Mouse (Mus musculus): ENCODE measurements around the gene Cyp39a1. TPM values are rescaled to one million over a fixed set of nuclear protein-coding genes. Genes with fewer than 3 reads are reported as not detected.

Gene Cyp39a1
- polyA plus RNA-seq, 1 experiment, result 1.7 TPM

GRCm38 (mm10) chr17:43644375-43644774 lies 22.9 kb upstream of the Cyp39a1 start:
- Histone ChIP-seq H3K79me2 (ENCODE audit: control insufficient read depth, insufficient read depth) (no peaks in the 10 kb centered on the region), H3K27me3 (ENCODE audit: control insufficient read depth, insufficient read depth, insufficient read length) (no peaks in the 10 kb centered on the region), H3K4me2 (ENCODE audit: low read depth) (no peak overlapping the region), H3K36me3 (ENCODE audit: control insufficient read depth, insufficient read depth) (no peaks in the 10 kb centered on the region), H3K4me3 (no peak overlapping the region), H3ac (ENCODE audit: control insufficient read depth, insufficient read length) (no peak overlapping the region)
- no peak for TF ChIP-seq USF1 (IDR thresholded peaks at IDR 0.05; ENCODE audit: low read depth)
- peak; percentile 80 for TF ChIP-seq CEBPB (IDR thresholded peaks at IDR 0.05; ENCODE audit: insufficient read depth, poor library complexity, severe bottlenecking)
- TF ChIP-seq REST (IDR thresholded peaks at IDR 0.05; ENCODE audit: insufficient read depth, insufficient read length), result no peak

- no peak overlapping the region for H3K4me2 ChIP-seq (ENCODE audit: low read depth)
- no peaks in the 10 kb centered on the region for H3K36me3 ChIP-seq (ENCODE audit: control insufficient read depth, insufficient read depth)
Measured at GRCm38 (mm10) chr17:43645136-43645535, 22.1 kb upstream of the Cyp39a1 start.

GRCm38 (mm10) chr17:43646925-43647324 lies 20.3 kb upstream of the Cyp39a1 start:
- H3K27me3 ChIP-seq (ENCODE audit: control insufficient read depth, insufficient read depth, insufficient read length), result no peaks in the 10 kb centered on the region
- H3K79me2 ChIP-seq (ENCODE audit: control insufficient read depth, insufficient read depth), result no peaks in the 10 kb centered on the region
- no peak overlapping the region for H3K4me2 ChIP-seq (ENCODE audit: low read depth)
- no peaks in the 10 kb centered on the region for H3K36me3 ChIP-seq (ENCODE audit: control insufficient read depth, insufficient read depth)
- no peak overlapping the region for H3K4me3 ChIP-seq
- TF ChIP-seq POLR2A (IDR thresholded peaks at IDR 0.05; ENCODE audit: insufficient read length, low read depth) (no peak), POLR2AphosphoS2 (IDR thresholded peaks at IDR 0.05; ENCODE audit: insufficient read length, low read depth) (no peak), MYOG (IDR thresholded peaks at IDR 0.05; ENCODE audit: control insufficient read depth in 1 of 3, insufficient read depth in 1 of 3, insufficient read length in 2 of 3, low read depth in 2 of 3) (no peak), MAX (IDR thresholded peaks at IDR 0.05; ENCODE audit: low read depth) (no peak), CEBPB (IDR thresholded peaks at IDR 0.05; ENCODE audit: insufficient read depth, poor library complexity, severe bottlenecking) (no peak), USF1 (IDR thresholded peaks at IDR 0.05; ENCODE audit: low read depth) (no peak), TCF3 (IDR thresholded peaks at IDR 0.05; ENCODE audit: insufficient read length, low read depth) (no peak), SRF (IDR thresholded peaks at IDR 0.05; ENCODE audit: control insufficient read depth, insufficient read length, low read depth) (no peak)
- no peak overlapping the region for H3ac ChIP-seq (ENCODE audit: control insufficient read depth, insufficient read length)

More at GRCm38 (mm10) chr17:43645136-43645535, 22.1 kb upstream of the Cyp39a1 start:
- H3K4me3 ChIP-seq, result no peak overlapping the region
- TF ChIP-seq MAX (IDR thresholded peaks at IDR 0.05; ENCODE audit: low read depth), result no peak
- no peak for TF ChIP-seq REST (IDR thresholded peaks at IDR 0.05; ENCODE audit: insufficient read depth, insufficient read length)
- peak in 1 of 3 experiments; percentile 35 for TF ChIP-seq MYOG (IDR thresholded peaks at IDR 0.05; ENCODE audit: control insufficient read depth in 1 of 3, insufficient read depth in 1 of 3, insufficient read length in 2 of 3, low read depth in 2 of 3)
- TF ChIP-seq MYOD1 (IDR thresholded peaks at IDR 0.05; ENCODE audit: control insufficient read depth in 1 of 3, insufficient read length in 2 of 3, low read depth in 2 of 3), result peak in 2 of 3 experiments; percentile 26 to 32
- no peak for TF ChIP-seq TCF3 (IDR thresholded peaks at IDR 0.05; ENCODE audit: insufficient read length, low read depth)
- TF ChIP-seq E2F4 (IDR thresholded peaks at IDR 0.05; ENCODE audit: insufficient read depth), result no peak
- no peaks in the 10 kb centered on the region for H3K27me3 ChIP-seq (ENCODE audit: control insufficient read depth, insufficient read depth, insufficient read length)
- no peak overlapping the region for H3ac ChIP-seq (ENCODE audit: control insufficient read depth, insufficient read length)
- H3K79me2 ChIP-seq (ENCODE audit: control insufficient read depth, insufficient read depth), result no peaks in the 10 kb centered on the region

GRCm38 (mm10) chr17:43649641-43650436 lies 17.4 kb upstream of the Cyp39a1 start:
- H3K4me3 ChIP-seq, result no peak overlapping the region
- no peaks in the 10 kb centered on the region for H3K36me3 ChIP-seq (ENCODE audit: control insufficient read depth, insufficient read depth)
- no peak overlapping the region for H3K4me2 ChIP-seq (ENCODE audit: low read depth)
- no peaks in the 10 kb centered on the region for H3K79me2 ChIP-seq (ENCODE audit: control insufficient read depth, insufficient read depth)
- no peak for TF ChIP-seq POLR2A (IDR thresholded peaks at IDR 0.05; ENCODE audit: insufficient read length, low read depth)
- no peak for TF ChIP-seq TCF12 (IDR thresholded peaks at IDR 0.05; ENCODE audit: insufficient read depth, poor library complexity, severe bottlenecking)
- no peak for TF ChIP-seq MYOG (IDR thresholded peaks at IDR 0.05; ENCODE audit: control insufficient read depth in 1 of 3, insufficient read depth in 1 of 3, insufficient read length in 2 of 3, low read depth in 2 of 3)
- TF ChIP-seq E2F4 (IDR thresholded peaks at IDR 0.05; ENCODE audit: insufficient read depth), result no peak
- TF ChIP-seq POLR2AphosphoS2 (IDR thresholded peaks at IDR 0.05; ENCODE audit: insufficient read length, low read depth), result no peak
- no peak for TF ChIP-seq MYOD1 (IDR thresholded peaks at IDR 0.05; ENCODE audit: control insufficient read depth in 1 of 3, insufficient read length in 2 of 3, low read depth in 2 of 3)
- TF ChIP-seq TCF3 (IDR thresholded peaks at IDR 0.05; ENCODE audit: insufficient read length, low read depth), result no peak
- H3ac ChIP-seq (ENCODE audit: control insufficient read depth, insufficient read length), result no peak overlapping the region
- H3K27me3 ChIP-seq (ENCODE audit: control insufficient read depth, insufficient read depth, insufficient read length), result no peaks in the 10 kb centered on the region

- no peaks in the 10 kb centered on the region for H3K79me2 ChIP-seq (ENCODE audit: control insufficient read depth, insufficient read depth)
- H3K4me2 ChIP-seq (ENCODE audit: low read depth), result no peak overlapping the region
- H3K27me3 ChIP-seq (ENCODE audit: control insufficient read depth, insufficient read depth, insufficient read length), result no peaks in the 10 kb centered on the region
- H3K36me3 ChIP-seq (ENCODE audit: control insufficient read depth, insufficient read depth), result no peaks in the 10 kb centered on the region
- TF ChIP-seq POLR2AphosphoS2 (IDR thresholded peaks at IDR 0.05; ENCODE audit: insufficient read length, low read depth) (no peak), TCF12 (IDR thresholded peaks at IDR 0.05; ENCODE audit: insufficient read depth, poor library complexity, severe bottlenecking) (no peak), MYOD1 (IDR thresholded peaks at IDR 0.05; ENCODE audit: control insufficient read depth in 1 of 3, insufficient read length in 2 of 3, low read depth in 2 of 3) (no peak), SRF (IDR thresholded peaks at IDR 0.05; ENCODE audit: control insufficient read depth, insufficient read length, low read depth) (no peak), CEBPB (IDR thresholded peaks at IDR 0.05; ENCODE audit: insufficient read depth, poor library complexity, severe bottlenecking) (no peak), POLR2A (IDR thresholded peaks at IDR 0.05; ENCODE audit: insufficient read length, low read depth) (no peak), E2F4 (IDR thresholded peaks at IDR 0.05; ENCODE audit: insufficient read depth) (no peak), USF1 (IDR thresholded peaks at IDR 0.05; ENCODE audit: low read depth) (no peak), TCF3 (IDR thresholded peaks at IDR 0.05; ENCODE audit: insufficient read length, low read depth) (no peak), MYOG (IDR thresholded peaks at IDR 0.05; ENCODE audit: control insufficient read depth in 1 of 3, insufficient read depth in 1 of 3, insufficient read length in 2 of 3, low read depth in 2 of 3) (no peak), REST (IDR thresholded peaks at IDR 0.05; ENCODE audit: insufficient read depth, insufficient read length) (no peak), MAX (IDR thresholded peaks at IDR 0.05; ENCODE audit: low read depth) (no peak)
- H3K4me3 ChIP-seq, result no peak overlapping the region
- no peak overlapping the region for H3ac ChIP-seq (ENCODE audit: control insufficient read depth, insufficient read length)
Measured at GRCm38 (mm10) chr17:43651314-43652046, 15.7 kb upstream of the Cyp39a1 start.
